Mouse (Mus musculus) spleen, adult 2 months (tissue): Measurements from ENCODE around the gene Ssbp4. TPM values are rescaled to one million over a fixed set of nuclear protein-coding genes. Genes with fewer than 3 reads are reported as not detected.

Experiments used
- DNase-seq, 2 experiments: peaks; one replicate each; pipeline versions ENCODE4 v3.0.0 to v3.0.0-alpha.2; 2012 to 2021; ENCODE audit warnings: low spot score in 2 of 2, low read depth in 1 of 2
- H3K27ac ChIP-seq: fragments of 200-500 bp; 2 replicates; pipeline ENCODE4 v1.5.1; 2012; ENCODE audit warnings: low read length, inconsistent platforms; ENCODE audit not compliant: insufficient read depth
- H3K27me3 ChIP-seq: fragments of 200-500 bp; 2 replicates; pipeline ENCODE4 v1.6.1; 2012; ENCODE audit warnings: mild to moderate bottlenecking, moderate library complexity, low read length, inconsistent platforms; ENCODE audit not compliant: control insufficient read depth, insufficient read depth
- H3K36me3 ChIP-seq: fragments of 200-500 bp; 2 replicates; pipeline ENCODE4 v1.6.1; 2012; ENCODE audit warnings: mild to moderate bottlenecking, low read length, inconsistent platforms; ENCODE audit not compliant: control insufficient read depth, insufficient read depth
- H3K4me1 ChIP-seq: fragments of 200-500 bp; 2 replicates; pipeline ENCODE4 v1.6.1; 2011; ENCODE audit warnings: inconsistent platforms; ENCODE audit not compliant: control insufficient read depth, insufficient read depth, insufficient read length
- H3K4me3 ChIP-seq: fragments of 200-500 bp; 2 replicates; pipeline ENCODE4 v1.5.1; 2011; ENCODE audit warnings: mild to moderate bottlenecking, inconsistent platforms; ENCODE audit not compliant: insufficient read depth, insufficient read length; ENCODE audit errors: extremely low read depth
- CTCF ChIP-seq: fragments of 200-500 bp; IDR thresholded peaks from 2 replicates; pipeline ENCODE4 v1.5.1; 2011; ENCODE audit warnings: mild to moderate bottlenecking, inconsistent platforms; ENCODE audit not compliant: insufficient read depth, insufficient read length, insufficient replicate concordance; ENCODE audit errors: extremely low read depth
- POLR2A ChIP-seq: fragments of 200-500 bp; IDR thresholded peaks from 2 replicates; pipeline ENCODE4 v1.6.1; 2011; ENCODE audit warnings: low read depth, low read length, inconsistent platforms
- WGBS: fragments of 180-500 bp; shearing (Covaris S2); methylation state at CpG from one replicate; pipeline ENCODE4 v1.1.7; 2018; 5-methylcytosine and 5-hydroxymethylcytosine counted together
- polyA plus RNA-seq: library from polyadenylated mRNA; depleted of rRNA; stranded (reverse); fragments of >200 nt; gene quantifications from 2 replicates; pipeline ENCODE4 v1.2.3, GENCODE M21; 2012; rRNA removed

Gene Ssbp4
- polyA plus RNA-seq, 1 experiment: 168 TPM

GRCm38 (mm10) chr8:70553740-70554139 lies 54.9 kb downstream of the Ssbp4 start:
- H3K4me1 ChIP-seq: peaks cover 7% of the 10 kb centered on the region; the same call in 1 of the 2 replicates

GRCm38 (mm10) chr8:70552836-70553235 lies 55.8 kb downstream of the Ssbp4 start:
- H3K4me1 ChIP-seq: peaks cover 5% of the 10 kb centered on the region; the same call in 1 of the 2 replicates
- no peak overlapping the region for H3K27ac ChIP-seq
- TF ChIP-seq POLR2A: no peak
- no peak for TF ChIP-seq CTCF
- WGBS: 66% methylated on average over 1 of the region's 1 CpGs
- DNase-seq: no peak
- H3K27me3 ChIP-seq: no peaks in the 10 kb centered on the region
- no peak overlapping the region for H3K4me3 ChIP-seq
- H3K36me3 ChIP-seq: no peaks in the 10 kb centered on the region

More at GRCm38 (mm10) chr8:70553740-70554139, 54.9 kb downstream of the Ssbp4 start:
- DNase-seq: no peak
- Histone ChIP-seq H3K36me3 (no peaks in the 10 kb centered on the region), H3K4me3 (no peak overlapping the region), H3K27ac (no peak overlapping the region), H3K27me3 (no peaks in the 10 kb centered on the region)
- TF ChIP-seq CTCF: no peak
- TF ChIP-seq POLR2A: no peak

- Histone ChIP-seq H3K4me1 (peaks cover 5% of the 10 kb centered on the region; the same call in 1 of the 2 replicates), H3K36me3 (no peaks in the 10 kb centered on the region), H3K4me3 (no peak overlapping the region), H3K27me3 (no peaks in the 10 kb centered on the region), H3K27ac (no peak overlapping the region)
- no peak for DNase-seq
- TF ChIP-seq CTCF (no peak), POLR2A (no peak)
- WGBS: 55% methylated on average over 3 of the region's 3 CpGs
These were observed 57.0 kb downstream of the Ssbp4 start for GRCm38 (mm10) chr8:70551558-70552161.

- DNase-seq: no peak
- no peaks in the 10 kb centered on the region for H3K27me3 ChIP-seq
- 50% methylated on average over 10 of the region's 10 CpGs for WGBS
- no peak overlapping the region for H3K27ac ChIP-seq
- H3K4me1 ChIP-seq: no peaks in the 10 kb centered on the region; the same call in 1 of the 2 replicates
- TF ChIP-seq CTCF (no peak), POLR2A (no peak)
- H3K4me3 ChIP-seq: no peak overlapping the region
- H3K36me3 ChIP-seq: no peaks in the 10 kb centered on the region
These were observed 59.1 kb downstream of the Ssbp4 start for GRCm38 (mm10) chr8:70549412-70550184.

GRCm38 (mm10) chr8:70547762-70548161 lies 60.9 kb downstream of the Ssbp4 start:
- H3K27ac ChIP-seq: no peak overlapping the region
- H3K4me1 ChIP-seq: no peaks in the 10 kb centered on the region; the same call in 1 of the 2 replicates
- no peak overlapping the region for H3K4me3 ChIP-seq
- H3K36me3 ChIP-seq: no peaks in the 10 kb centered on the region
- no peaks in the 10 kb centered on the region for H3K27me3 ChIP-seq
- WGBS: 91% methylated on average over 6 of the region's 6 CpGs
- DNase-seq: no peak
- TF ChIP-seq POLR2A (no peak), CTCF (no peak)

Other genes with a start within 250 kb of the Ssbp4 start
- 0.46 and 0.56 TPM in 2 replicates for gene Comp, start 235.3 kb downstream of the Ssbp4 start, polyA plus RNA-seq
- 18.9 and 22.1 TPM in 2 replicates for gene Crtc1, start 169.3 kb downstream of the Ssbp4 start, polyA plus RNA-seq
- gene Klhl26, start 131.9 kb downstream of the Ssbp4 start, polyA plus RNA-seq: 21.8 and 30.9 TPM in 2 replicates
- 0.14 TPM in 1 of 2 replicates, not detected in the other for gene Tmem59l, start 121.5 kb downstream of the Ssbp4 start, polyA plus RNA-seq
- 3.4 and 5.4 TPM in 2 replicates for gene Crlf1, start 115.7 kb downstream of the Ssbp4 start, polyA plus RNA-seq
- gene Rex1bd, start 102.1 kb downstream of the Ssbp4 start, polyA plus RNA-seq: 86.2 and 132 TPM in 2 replicates
- 611 and 613 TPM in 2 replicates for gene Uba52, start 98.1 kb downstream of the Ssbp4 start, polyA plus RNA-seq
- gene Fkbp8, start 81.1 kb downstream of the Ssbp4 start, polyA plus RNA-seq: 305 and 370 TPM in 2 replicates
- gene Kxd1, start 80.9 kb downstream of the Ssbp4 start, polyA plus RNA-seq: 50.2 and 52.0 TPM in 2 replicates
- gene Ell, start 69.4 kb downstream of the Ssbp4 start, polyA plus RNA-seq: 21.3 and 27.9 TPM in 2 replicates
- gene Isyna1, start 14.5 kb downstream of the Ssbp4 start, polyA plus RNA-seq: 136 and 189 TPM in 2 replicates
- 41.6 and 53.1 TPM in 2 replicates for gene Lrrc25, start 7.3 kb upstream of the Ssbp4 start, polyA plus RNA-seq
- gene Gdf15, start 23.6 kb upstream of the Ssbp4 start, polyA plus RNA-seq: 5.2 and 6.0 TPM in 2 replicates
- gene Pgpep1, start 51.5 kb upstream of the Ssbp4 start, polyA plus RNA-seq: 18.2 and 22.2 TPM in 2 replicates
- gene Lsm4, start 64.4 kb upstream of the Ssbp4 start, polyA plus RNA-seq: 109 and 137 TPM in 2 replicates
- gene Jund, start 90.1 kb upstream of the Ssbp4 start, polyA plus RNA-seq: 269 and 455 TPM in 2 replicates
- gene Iqcn, start 94.6 kb upstream of the Ssbp4 start, polyA plus RNA-seq: 0.08 and 0.09 TPM in 2 replicates
- gene Gm3336, start 109.7 kb upstream of the Ssbp4 start, polyA plus RNA-seq: 0.65 and 0.92 TPM in 2 replicates
- gene Pde4c, start 114.8 kb upstream of the Ssbp4 start, polyA plus RNA-seq: 2.8 and 3.6 TPM in 2 replicates
- 12.1 and 17.7 TPM in 2 replicates for gene Rab3a, start 145.8 kb upstream of the Ssbp4 start, polyA plus RNA-seq
- gene Mpv17l2, start 152.1 kb upstream of the Ssbp4 start, polyA plus RNA-seq: 37.3 and 69.8 TPM in 2 replicates
- 56.3 and 90.3 TPM in 2 replicates for gene Pik3r2, start 167.8 kb upstream of the Ssbp4 start, polyA plus RNA-seq
- gene Mast3, start 196.2 kb upstream of the Ssbp4 start, polyA plus RNA-seq: 175 and 297 TPM in 2 replicates
- 5.8 and 7.4 TPM in 2 replicates for gene Il12rb1, start 199.6 kb upstream of the Ssbp4 start, polyA plus RNA-seq
- 73.8 and 74.1 TPM in 2 replicates for gene Arrdc2, start 230.8 kb upstream of the Ssbp4 start, polyA plus RNA-seq